Mouse (Mus musculus) frontal cortex, postnatal 10 days (tissue): ENCODE results near the gene Gm12169.
A peak's percentile ranks its signal among the peaks of the same experiment; 100 is the strongest.
"Not testable (repeated sequence)": the region's sequence is repeated elsewhere in the genome, so short reads cannot be mapped to it uniquely, and the experiment has no call there.

Experiments
- DNase-seq, 2 experiments: peaks; one replicate each; pipeline ENCODE4 v3.0.0; 2022; ENCODE audit warnings: low spot score in 2 of 2, mixed read lengths in 1 of 2

The Gm12169 gene

DNA sequence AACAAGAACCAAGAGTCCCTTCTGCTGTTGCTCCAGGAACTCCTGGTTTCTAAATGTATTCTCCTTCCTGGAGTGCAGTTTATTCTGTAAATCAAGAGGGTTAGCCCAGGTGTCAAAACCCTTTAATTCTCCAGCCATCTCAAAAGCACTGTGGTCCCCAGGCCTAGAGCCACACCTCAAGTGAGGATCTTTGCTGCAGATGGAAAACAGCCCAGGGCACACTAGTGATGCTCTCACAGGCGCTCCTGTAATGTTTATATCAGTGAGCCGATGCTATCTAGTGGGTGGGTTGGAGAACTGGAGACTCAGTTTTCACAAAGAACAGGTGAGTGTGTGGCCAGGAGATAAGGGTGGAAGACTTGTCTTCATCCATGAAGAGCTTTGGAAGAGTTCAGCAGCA, at the start of gene Gm12169:
Gene Gm12169 (plus strand): TSS at position 301 of the 400 bp plus-strand sequence.
- no peak for DNase-seq

DNA sequence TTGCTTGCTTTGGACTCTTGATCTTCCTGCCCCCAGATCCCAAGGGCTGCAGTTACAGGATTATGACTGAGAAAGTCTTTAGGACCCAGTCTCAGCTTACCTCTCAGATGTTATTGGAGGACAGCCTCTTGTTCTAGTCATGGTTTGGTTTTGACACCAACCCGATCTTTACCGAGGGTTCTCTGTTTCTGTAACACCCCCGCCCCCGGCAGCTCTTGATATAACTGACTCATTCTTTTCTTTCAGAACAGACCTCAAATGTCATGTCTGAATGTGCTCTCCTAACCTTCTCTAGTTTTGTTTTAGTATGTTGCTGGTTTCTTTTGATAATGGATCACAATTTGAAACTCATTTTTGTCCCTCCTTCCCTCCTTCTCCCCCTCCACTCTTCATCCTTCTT, 49.8 kb upstream of the Gm12169 start:
- DNase-seq: no peak

DNA sequence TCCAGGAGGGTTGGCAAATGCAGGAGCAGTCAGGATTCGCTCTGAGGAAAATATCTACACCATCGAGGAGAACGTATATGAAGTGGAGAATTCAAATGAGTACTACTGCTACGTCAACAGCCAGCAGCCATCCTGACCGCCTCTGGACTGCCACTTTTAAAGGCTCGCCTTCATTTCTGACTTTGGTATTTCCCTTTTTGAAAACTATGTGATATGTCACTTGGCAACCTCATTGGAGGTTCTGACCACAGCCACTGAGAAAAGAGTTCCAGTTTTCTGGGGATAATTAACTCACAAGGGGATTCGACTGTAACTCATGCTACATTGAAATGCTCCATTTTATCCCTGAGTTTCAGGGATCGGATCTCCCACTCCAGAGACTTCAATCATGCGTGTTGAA, 44.7 kb upstream of the Gm12169 start:
- DNase-seq: no peak

DNA sequence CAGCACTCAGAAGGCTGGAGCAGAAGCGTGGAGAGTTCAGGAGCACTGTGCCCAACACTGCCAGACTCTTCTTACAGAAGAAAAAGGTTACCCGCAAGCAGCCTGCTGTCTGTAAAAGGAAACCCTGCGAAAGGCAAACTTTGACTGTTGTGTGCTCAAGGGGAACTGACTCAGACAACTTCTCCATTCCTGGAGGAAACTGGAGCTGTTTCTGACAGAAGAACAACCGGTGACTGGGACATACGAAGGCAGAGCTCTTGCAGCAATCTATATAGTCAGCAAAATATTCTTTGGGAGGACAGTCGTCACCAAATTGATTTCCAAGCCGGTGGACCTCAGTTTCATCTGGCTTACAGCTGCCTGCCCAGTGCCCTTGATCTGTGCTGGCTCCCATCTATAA, 43.5 kb upstream of the Gm12169 start:
- DNase-seq: no peak

DNA sequence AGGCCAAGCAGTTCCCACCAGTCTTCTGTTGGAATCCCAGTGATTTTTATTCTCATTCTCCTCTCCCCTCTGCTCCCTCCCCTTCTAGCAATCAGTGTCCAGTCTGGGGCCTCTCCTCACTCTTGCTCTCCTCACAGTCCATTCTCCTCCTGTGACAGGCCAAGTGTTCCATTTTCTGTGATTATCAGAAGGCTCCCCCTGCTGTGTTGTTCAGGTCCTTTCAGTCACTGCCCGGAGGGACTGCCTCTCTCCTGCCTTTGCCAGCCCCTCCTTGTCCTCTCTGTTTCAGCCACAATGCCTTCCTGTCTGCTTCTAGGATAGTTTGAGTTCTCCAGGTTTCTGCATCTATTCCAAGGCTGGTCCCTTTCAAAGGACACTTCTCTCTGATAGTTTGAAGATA, 35.8 kb upstream of the Gm12169 start:
- DNase-seq: no peak

DNA sequence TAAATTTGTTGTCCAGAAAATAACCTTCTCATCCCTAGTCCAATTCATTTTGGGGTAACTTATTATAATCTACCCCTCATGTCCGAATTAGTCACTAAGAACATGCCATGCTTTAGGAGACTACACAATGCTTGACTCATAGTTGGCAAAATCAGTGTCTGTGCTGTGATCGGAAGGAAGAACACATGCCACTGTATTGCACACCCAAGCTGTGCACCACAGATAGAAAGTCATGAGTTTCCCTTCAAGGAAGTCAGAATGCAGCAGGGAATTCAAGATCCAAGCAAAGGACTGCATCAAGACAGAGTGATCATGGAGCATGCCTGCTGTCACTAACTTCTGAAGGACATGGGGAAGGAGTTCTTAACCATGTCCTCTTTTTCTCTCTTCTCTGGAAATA, 35.4 kb upstream of the Gm12169 start:
- no peak for DNase-seq

DNA sequence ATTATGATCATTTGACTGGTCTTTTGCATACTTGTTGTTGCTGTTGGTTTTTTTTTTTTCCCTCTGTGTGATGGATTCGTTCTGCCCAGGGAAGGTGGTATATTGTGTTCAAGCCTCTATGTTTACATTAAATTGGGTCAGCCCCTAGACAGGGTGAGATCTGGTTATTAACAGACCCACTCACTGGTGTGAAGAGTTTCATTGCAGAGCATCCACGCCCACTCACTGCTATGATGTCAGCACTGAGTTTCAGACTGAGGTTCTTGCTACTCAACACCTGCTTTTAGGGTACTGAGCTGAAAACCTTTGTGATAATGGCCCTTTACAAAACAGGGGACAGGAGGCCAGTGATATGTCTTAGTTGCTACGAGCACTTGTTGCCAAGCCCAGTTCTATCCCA, 16.9 kb upstream of the Gm12169 start:
- no peak for DNase-seq

DNA sequence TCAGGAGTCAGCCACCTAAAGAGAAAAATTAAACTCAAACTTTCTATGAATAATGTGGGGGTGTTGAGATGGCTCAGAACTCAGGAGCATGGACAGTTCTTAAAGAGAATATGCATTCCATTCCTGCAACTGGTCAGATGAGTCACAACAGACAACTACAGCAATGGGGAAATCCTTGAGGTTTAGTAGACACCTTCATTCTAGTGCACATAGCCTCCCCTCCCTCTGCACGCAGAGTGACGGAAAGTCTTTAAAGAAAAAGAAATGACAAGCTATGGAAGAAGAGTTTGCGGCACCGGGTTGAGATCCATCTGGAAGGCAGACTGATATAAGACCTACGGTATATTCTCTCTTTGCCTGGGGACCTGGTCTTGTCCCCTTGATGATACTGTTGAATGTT, 14.1 kb upstream of the Gm12169 start:
- DNase-seq: no peak

DNA sequence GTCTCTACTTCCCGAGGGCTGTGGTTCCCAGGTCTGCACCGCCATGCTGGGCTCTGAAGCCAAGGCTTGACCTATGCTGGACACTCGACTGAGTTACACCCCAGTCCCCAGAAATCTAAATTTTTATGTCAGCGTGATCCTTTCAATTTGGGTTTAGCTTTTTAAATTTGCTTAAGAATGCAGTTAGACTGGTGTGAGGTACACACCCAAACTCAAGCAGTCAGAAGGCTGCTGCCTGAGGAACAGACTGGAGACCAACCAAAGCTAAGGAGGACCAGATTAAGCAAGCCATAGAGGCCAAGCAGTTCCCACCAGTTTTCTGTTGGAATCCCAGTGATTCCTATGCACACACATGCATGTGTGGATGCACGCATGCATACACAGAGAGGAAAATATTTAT, 2.7 kb upstream of the Gm12169 start:
- DNase-seq: not testable (repeated sequence)

DNA sequence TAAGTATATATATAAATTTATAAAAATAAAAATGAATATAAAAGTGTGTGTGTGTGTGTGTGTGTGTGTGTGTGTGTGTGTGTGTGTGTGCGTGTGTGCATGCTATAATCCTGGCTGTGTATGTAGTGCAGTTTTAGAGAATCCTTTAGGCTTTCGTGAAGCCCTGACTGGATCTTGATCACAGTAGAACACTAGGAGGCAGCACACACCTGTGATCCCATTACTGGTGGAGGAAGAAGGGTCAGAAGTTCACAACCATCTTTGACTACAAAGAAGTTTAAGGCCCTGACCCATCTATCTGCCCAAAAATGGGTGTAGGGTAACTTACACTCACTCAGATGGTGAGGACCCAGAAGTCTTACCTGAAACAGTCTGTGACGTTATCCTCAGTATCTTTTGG, 1.3 kb upstream of the Gm12169 start:
- DNase-seq: no peak

DNA sequence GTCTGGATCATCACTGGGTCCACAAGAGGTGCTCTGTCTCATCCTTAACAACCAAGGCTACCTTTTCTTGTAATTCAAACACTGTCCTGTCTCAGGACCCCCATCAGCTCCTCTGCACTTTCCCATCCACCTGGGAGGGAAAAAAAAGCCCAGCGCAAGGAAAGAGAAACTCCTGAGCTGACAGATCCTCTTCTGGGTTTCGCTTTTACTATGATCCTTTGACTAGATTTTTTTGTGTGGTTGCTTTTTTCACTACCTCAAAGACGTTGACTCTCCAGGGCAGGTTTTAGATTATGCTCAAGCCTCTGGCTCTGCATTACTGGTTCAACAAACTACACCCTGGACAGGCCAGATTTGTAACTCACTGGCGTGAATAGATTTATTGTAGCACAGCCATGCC, 6.1 kb downstream of the Gm12169 start:
- DNase-seq: no peak

DNA sequence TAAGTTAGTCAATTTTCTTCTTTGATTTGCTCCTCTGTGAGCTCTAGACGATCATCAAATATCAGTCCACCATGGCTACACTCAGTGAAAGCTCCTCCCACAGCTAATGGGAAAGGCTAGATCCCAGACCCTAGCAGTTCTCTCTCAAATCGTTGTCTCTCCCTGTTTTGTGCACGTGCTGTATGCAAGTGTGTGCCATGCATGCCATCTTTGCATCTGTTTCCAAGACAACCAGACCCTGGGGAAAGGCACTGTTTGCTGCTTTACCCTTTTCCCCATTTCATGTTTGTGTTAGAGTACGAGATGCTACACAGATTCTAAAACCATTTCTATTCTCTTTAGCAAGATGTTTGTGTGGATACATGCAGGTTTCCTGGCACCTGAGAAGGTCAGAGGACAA, 13.0 kb downstream of the Gm12169 start:
- no peak for DNase-seq

DNA sequence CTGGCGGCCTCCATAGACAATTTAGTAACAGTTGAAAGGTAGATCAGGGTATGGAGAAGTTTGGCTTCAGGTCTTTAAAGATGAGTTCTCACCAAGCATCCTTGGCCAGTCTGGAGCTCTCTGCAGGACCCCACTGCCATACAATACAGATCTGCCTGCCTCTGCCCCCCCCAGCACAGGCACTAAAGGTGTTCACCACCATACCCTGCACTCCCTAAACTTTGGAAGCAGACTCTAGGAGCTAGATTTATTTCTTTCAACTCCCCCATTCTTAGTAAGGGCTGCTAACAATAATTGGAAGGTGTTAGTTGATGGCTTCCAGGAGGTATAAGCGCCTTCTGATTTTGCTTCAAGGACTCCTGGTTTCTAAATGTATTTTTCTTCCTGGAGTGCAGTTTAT, 19.5 kb downstream of the Gm12169 start:
- DNase-seq: no peak

DNA sequence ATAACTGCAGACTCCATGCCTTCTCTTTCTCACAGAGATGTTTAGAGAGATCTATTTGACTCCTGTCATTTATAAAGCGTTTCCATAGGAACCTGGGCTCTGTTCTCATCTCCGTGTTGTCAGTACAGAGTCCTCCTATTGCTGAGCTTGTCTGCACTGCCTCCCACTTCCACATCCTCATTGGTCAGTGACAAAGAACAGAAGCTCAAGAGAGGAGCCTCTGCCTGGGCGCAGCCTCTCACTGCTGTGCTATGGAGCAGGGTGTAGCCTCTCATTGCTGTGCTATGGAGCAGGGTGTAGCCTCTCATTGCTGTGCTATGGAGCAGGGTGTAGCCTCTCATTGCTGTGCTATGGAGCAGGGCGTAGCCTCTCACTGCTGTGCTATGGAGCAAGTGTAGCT, 25.7 kb downstream of the Gm12169 start:
- no peak for DNase-seq

DNA sequence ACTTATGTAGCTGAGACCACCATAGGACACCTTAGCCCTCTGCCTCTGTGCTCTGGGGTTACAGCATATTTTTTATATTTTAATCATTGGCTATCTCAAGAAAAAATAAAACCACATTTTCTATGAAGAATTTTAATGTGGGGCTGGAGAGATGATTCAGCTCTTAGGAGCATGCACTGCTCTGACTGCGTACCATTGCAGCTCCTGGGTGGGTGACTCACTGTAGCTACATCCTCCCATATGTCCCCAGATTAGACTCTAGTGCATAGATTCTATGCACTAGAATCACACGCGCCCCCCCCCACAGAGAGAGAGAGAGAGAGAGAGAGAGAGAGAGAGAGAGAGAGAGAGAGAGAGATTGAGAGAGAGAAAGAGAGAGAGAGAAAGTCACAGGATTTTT, 28.7 kb downstream of the Gm12169 start:
- DNase-seq: peak in 1 of 2 experiments; percentile 5

DNA sequence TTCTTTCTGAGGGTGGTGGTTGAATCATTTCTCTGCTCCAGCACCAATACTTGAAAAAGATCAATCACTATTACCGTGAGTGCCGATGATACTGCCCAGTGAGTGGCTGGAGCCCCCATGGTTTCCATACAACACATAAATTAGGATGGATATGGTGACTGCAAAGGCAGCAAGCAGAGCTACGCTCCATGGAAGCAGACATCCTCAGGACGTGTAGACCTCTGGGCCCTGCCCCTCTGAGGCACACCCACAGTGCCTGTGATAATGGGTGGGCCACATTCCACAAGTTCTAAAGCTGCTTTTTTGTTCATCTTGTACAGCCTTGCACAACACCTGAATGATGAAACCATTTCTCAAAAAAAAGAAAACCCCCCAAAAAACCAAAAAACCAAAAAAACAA, 37.1 kb downstream of the Gm12169 start:
- DNase-seq: no peak

DNA sequence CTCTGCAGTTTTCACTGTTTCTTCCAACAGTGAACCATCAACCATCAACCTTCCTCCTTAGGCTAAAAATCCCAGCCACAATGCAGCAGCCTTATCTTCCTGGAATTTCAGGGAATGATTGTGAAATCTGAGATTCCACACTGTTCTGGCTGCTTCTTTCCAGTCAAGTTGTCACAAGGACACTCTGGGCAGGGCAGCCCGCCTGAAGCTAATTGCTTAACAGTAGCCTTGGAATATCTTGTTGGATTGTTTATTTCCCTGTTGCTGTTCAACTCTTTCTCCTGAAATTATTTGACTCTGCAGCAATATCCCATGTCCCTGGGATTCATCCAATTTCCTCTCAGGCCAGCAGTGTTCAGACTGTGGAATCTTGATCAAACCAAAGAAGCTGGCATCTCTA, 40.7 kb downstream of the Gm12169 start:
- DNase-seq: no peak

DNA sequence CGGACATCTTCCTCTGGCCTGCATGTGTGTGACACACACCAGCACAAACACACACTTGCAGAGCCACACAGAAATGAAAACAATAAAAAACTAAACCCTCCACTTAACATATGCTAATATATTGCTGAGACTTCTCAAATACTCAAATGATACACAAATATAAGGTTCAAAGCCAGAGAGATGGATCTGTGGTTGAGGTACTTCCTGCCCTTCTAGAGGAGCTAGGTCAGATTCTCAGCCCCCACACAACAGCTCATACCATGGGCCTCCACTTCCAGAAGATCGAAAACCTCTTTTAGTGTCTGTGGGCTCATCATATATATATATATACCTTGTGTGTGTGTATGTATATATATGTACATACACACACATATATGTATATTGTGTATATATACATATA, 42.0 kb downstream of the Gm12169 start:
- DNase-seq: no peak

DNA sequence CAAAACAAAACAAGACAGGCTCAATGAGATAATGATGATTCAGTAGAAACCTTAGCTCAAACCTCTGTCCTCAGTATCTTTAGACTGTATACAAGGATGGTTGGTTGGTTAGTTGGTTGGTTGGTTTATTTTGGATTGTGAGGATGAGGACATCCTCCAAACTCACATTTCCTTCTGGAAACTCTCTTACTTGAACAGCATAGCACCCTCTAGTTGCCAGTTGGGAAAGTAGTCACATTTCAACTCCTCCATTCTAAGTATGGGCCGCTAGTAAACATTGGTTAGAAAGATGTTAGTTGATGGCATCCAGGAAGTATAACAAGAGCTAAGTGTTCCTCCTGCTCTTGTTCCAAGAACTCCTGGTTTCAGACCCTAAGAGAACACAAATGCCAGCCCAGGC, 45.1 kb downstream of the Gm12169 start:
- DNase-seq: no peak

DNA sequence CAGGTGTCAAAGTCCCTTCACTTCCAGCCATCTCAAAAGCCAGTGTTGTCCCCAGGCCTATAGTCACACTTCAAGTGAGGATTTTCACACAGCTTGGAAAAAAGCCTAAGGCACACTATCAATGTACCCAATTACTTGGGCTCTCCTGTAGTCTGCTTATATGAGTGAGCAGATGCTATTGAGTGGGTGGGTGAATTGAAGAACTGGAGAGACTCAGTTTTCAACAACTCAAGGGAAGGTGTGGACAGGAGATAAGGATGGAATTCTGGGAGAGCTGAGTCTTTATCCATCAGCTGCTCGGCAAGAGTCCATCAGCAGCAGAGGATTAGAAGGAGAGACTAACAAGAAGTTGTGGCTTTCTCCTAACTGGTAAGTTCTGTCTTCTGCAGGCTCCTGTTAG, 47.3 kb downstream of the Gm12169 start, which contains the start of gene BC053393:
Gene BC053393 (plus strand): TSS at position 210 of the 400 bp plus-strand sequence.
- no peak for DNase-seq

DNA sequence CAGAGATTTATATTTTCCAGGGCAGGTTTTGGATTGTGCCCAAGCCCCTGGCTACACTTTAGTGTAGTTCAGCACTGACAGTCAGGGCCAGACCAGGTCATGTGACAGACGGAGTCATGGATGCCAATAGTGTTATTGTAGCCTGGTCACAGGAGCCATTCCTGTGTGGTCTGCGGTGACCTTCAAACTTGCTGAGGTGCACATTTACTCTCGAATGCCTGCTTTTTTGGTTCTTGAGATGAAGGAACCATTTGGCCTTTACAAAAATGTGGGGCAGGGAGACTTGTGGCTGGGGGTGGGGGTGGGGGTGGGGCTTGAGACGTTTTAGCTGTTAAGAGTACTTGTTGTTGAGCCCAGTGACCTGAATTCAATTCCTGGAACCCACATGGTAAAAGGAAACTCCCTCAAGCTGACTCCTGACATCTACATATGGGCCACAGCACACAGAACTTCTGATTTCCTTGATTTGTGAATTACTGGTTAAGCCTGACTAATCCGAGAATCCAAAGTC, 54.8 kb downstream of the Gm12169 start:
- no peak for DNase-seq

DNA sequence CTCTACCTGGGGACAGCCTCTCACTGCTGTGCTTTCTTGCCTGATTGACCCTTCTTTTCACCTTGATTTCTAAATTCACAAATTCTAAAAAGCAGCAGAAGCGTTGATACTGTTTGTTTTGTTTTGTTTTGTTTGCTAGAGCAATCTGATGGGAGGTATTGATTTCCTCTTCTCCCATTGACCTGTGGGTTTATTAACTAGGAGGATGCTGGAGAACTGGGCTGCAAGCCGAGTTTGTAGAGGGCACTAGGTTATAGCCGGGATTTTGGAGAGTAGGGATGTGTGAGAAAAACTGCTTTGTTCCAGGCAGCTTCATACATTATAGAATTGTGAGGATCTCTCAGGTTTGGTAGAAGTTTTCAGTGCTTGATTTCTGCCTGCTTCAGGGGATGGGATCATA, 56.4 kb downstream of the Gm12169 start:
- DNase-seq: no peak

DNA sequence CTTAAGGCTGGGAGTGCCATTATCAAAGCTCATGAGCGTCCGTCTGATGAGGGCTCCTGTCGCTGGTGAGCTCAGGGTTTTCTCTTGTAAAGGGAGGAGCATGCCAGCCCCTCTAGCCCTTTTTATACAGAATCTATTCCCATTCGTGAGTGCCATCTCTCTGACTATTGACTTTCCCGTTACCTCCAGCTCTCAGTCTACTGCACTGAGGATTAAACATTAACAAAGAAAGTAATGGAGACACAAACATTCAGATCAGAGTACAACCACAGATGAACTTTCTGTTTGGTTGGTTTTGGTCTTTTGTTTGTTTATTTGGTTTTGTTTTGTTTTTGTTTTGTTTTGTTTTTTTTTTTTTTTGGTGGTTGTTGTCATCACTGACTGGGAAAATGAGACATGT, 58.7 kb downstream of the Gm12169 start:
- no peak for DNase-seq
